Mouse (Mus musculus): ENCODE results near the gene Afp. TPM values are rescaled to one million over a fixed set of nuclear protein-coding genes. Genes with fewer than 3 reads are reported as not detected.

Afp gene
- 1.9 TPM in 2 replicates for polyA plus RNA-seq (2012)

- Histone ChIP-seq H3K4me1 (ENCODE audit: control insufficient read depth) (no peaks in the 10 kb centered on the region), H3K9me3 (ENCODE audit: control insufficient read depth, low read length) (no peaks in the 10 kb centered on the region), H3K36me3 (ENCODE audit: control insufficient read depth) (no peaks in the 10 kb centered on the region), H3K4me3 (replicated peaks) (peak within 1 kb of the TSS; percentile 38), H3K27me3 (ENCODE audit: control insufficient read depth) (no peaks in the 10 kb centered on the region)
- no peak for TF ChIP-seq GATA1 (IDR thresholded peaks at IDR 0.05; ENCODE audit: low read length)
- no peak for TF ChIP-seq TAL1 (IDR thresholded peaks at IDR 0.05; ENCODE audit: low read length)
Observed at GRCm38 (mm10) chr5:90490518-90490917, at the start of gene Afp. Gene Afp (plus strand): TSS chr5:90490737.

DNA sequence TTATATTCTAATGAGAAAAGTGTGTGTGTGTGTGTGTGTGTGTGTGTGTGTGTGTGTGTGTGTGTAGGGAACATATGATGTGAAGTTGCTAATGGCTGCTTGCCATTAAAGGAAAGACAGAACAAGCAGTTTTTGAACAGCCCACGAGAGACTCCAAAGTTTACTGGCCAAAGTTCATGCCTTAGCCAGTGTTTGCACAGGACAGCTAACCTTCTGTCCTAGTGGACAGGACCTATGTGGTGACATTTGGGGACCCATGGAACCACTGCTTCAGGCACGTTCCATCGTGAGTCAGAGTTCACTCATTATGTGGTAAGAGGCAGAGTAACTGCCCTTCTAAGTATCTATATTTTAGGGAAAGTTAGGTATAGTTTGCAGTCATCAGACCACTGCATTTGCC, 43.0 kb upstream of the Afp start:
- H3K36me3 ChIP-seq (ENCODE audit: control insufficient read depth), result no peaks in the 10 kb centered on the region
- H3K4me1 ChIP-seq (ENCODE audit: control insufficient read depth), result no peaks in the 10 kb centered on the region
- no peak overlapping the region for H3K4me3 ChIP-seq (replicated peaks)
- H3K9me3 ChIP-seq (ENCODE audit: control insufficient read depth, low read length), result no peaks in the 10 kb centered on the region
- H3K27me3 ChIP-seq (ENCODE audit: control insufficient read depth), result no peaks in the 10 kb centered on the region
- TF ChIP-seq GATA1 (IDR thresholded peaks at IDR 0.05; ENCODE audit: low read length) (no peak), TAL1 (IDR thresholded peaks at IDR 0.05; ENCODE audit: low read length) (no peak)

- Histone ChIP-seq H3K4me1 (ENCODE audit: control insufficient read depth) (no peaks in the 10 kb centered on the region), H3K27me3 (ENCODE audit: control insufficient read depth) (no peaks in the 10 kb centered on the region), H3K36me3 (ENCODE audit: control insufficient read depth) (no peaks in the 10 kb centered on the region), H3K9me3 (ENCODE audit: control insufficient read depth, low read length) (no peaks in the 10 kb centered on the region), H3K4me3 (replicated peaks) (no peak overlapping the region)
- TF ChIP-seq GATA1 (IDR thresholded peaks at IDR 0.05; ENCODE audit: low read length), result no peak
- TF ChIP-seq TAL1 (IDR thresholded peaks at IDR 0.05; ENCODE audit: low read length), result no peak
Observed at GRCm38 (mm10) chr5:90449961-90450360, 40.6 kb upstream of the Afp start.

- Histone ChIP-seq H3K9me3 (ENCODE audit: control insufficient read depth, low read length) (no peaks in the 10 kb centered on the region), H3K36me3 (ENCODE audit: control insufficient read depth) (no peaks in the 10 kb centered on the region), H3K4me1 (ENCODE audit: control insufficient read depth) (no peaks in the 10 kb centered on the region), H3K27me3 (ENCODE audit: control insufficient read depth) (no peaks in the 10 kb centered on the region), H3K4me3 (replicated peaks) (no peak overlapping the region)
- TF ChIP-seq TAL1 (IDR thresholded peaks at IDR 0.05; ENCODE audit: low read length) (no peak), GATA1 (IDR thresholded peaks at IDR 0.05; ENCODE audit: low read length) (no peak)
Observed at GRCm38 (mm10) chr5:90452711-90453110, 37.8 kb upstream of the Afp start.

DNA sequence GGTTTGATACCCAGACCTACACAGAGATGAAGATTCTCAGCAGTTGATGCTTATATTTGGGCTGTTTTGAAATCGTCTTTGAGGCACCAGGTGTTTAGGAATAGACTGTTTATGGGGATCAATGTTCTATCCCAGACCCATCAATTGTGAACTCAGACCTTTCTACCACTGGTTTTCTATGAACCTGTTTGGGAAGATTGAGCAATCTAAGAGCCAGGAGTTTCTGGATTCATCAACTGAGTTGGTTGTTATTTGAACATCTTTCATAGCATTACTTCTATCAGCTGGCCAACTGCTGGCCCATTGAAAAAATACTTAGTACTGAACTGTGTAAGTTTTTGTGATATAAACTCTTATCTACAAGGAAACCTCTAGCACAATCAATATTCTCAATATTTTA, 33.3 kb upstream of the Afp start:
- Histone ChIP-seq H3K36me3 (ENCODE audit: control insufficient read depth) (no peaks in the 10 kb centered on the region), H3K9me3 (ENCODE audit: control insufficient read depth, low read length) (no peaks in the 10 kb centered on the region), H3K27me3 (ENCODE audit: control insufficient read depth) (no peaks in the 10 kb centered on the region), H3K4me1 (ENCODE audit: control insufficient read depth) (no peaks in the 10 kb centered on the region), H3K4me3 (replicated peaks) (no peak overlapping the region)
- TF ChIP-seq GATA1 (IDR thresholded peaks at IDR 0.05; ENCODE audit: low read length) (no peak), TAL1 (IDR thresholded peaks at IDR 0.05; ENCODE audit: low read length) (no peak)

DNA sequence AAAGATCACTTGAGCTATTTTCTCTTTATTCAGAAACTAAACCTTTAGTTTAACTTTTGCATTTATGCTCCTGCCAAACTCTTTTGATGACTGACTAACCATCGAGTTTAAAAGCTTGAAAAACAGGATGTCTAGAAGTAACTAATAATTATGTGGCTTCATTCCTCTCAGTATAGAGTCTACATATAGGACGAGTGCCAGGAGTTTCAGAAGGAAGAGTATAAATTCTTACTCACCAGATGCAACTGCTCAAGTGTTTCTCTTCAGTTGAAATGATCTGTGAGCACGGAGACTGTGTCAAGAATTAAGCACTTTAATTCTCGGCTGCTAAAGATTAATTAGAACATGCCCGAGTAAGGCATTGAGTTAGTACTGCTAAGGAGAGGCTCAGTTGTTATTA, 31.8 kb upstream of the Afp start:
- Histone ChIP-seq H3K9me3 (ENCODE audit: control insufficient read depth, low read length) (no peaks in the 10 kb centered on the region), H3K4me3 (replicated peaks) (no peak overlapping the region), H3K4me1 (ENCODE audit: control insufficient read depth) (no peaks in the 10 kb centered on the region), H3K27me3 (ENCODE audit: control insufficient read depth) (no peaks in the 10 kb centered on the region), H3K36me3 (ENCODE audit: control insufficient read depth) (no peaks in the 10 kb centered on the region)
- no peak for TF ChIP-seq GATA1 (IDR thresholded peaks at IDR 0.05; ENCODE audit: low read length)
- no peak for TF ChIP-seq TAL1 (IDR thresholded peaks at IDR 0.05; ENCODE audit: low read length)

DNA sequence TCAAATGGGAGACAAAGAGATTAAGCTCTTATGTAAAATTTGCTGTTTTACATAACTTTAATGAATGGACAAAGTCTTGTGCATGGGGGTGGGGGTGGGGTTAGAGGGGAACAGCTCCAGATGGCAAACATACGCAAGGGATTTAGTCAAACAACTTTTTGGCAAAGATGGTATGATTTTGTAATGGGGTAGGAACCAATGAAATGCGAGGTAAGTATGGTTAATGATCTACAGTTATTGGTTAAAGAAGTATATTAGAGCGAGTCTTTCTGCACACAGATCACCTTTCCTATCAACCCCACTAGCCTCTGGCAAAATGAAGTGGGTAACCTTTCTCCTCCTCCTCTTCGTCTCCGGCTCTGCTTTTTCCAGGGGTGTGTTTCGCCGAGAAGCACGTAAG, 29.9 kb upstream of the Afp start, which contains the start of gene Alb:
Alb (plus strand) TSS at position 279 of the 400 bp plus-strand sequence.
- no peaks in the 10 kb centered on the region for H3K4me1 ChIP-seq (ENCODE audit: control insufficient read depth)
- no peaks in the 10 kb centered on the region for H3K36me3 ChIP-seq (ENCODE audit: control insufficient read depth)
- H3K9me3 ChIP-seq (ENCODE audit: control insufficient read depth, low read length), result no peaks in the 10 kb centered on the region
- no peak for TF ChIP-seq GATA1 (IDR thresholded peaks at IDR 0.05; ENCODE audit: low read length)
- no peak for TF ChIP-seq TAL1 (IDR thresholded peaks at IDR 0.05; ENCODE audit: low read length)
- H3K27me3 ChIP-seq (ENCODE audit: control insufficient read depth), result no peaks in the 10 kb centered on the region
- H3K4me3 ChIP-seq (replicated peaks), result peak within 1 kb of the TSS; percentile 35

DNA sequence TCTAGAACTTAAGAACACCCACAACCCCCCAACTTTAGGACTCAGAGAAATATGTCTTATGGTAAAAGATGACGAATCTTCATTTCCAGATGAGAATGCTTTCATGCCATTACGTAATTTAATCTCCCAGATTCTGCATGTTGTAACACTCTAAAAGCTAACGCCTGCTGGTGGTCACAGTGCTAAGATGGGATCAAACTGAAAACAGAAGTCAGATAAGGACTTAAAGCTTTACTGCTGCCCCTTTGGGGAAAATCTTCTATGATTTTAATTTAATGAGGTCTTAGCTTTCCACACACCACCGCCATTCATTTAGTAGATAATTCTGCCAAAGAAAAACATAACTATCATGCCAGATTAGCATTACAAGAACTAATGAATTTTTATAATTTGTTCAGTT, 23.7 kb upstream of the Afp start:
- Histone ChIP-seq H3K4me1 (ENCODE audit: control insufficient read depth) (no peaks in the 10 kb centered on the region), H3K9me3 (ENCODE audit: control insufficient read depth, low read length) (no peaks in the 10 kb centered on the region), H3K27me3 (ENCODE audit: control insufficient read depth) (no peaks in the 10 kb centered on the region), H3K36me3 (ENCODE audit: control insufficient read depth) (no peaks in the 10 kb centered on the region), H3K4me3 (replicated peaks) (no peak overlapping the region)
- TF ChIP-seq GATA1 (IDR thresholded peaks at IDR 0.05; ENCODE audit: low read length) (no peak), TAL1 (IDR thresholded peaks at IDR 0.05; ENCODE audit: low read length) (no peak)

DNA sequence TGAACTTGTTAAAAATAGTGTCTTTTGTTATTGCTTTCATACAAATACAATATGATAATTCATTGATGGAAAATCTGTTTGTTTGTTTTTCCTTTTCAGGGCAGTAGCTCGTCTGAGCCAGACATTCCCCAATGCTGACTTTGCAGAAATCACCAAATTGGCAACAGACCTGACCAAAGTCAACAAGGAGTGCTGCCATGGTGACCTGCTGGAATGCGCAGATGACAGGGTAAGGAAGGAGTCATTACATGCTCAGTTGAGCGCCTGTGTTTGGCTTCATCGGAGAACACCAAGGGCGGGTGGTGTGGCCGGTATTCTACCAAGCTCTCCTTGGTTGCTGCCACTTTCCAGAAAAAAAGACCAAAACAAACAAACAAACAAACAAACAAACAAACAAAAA, 23.3 kb upstream of the Afp start:
- Histone ChIP-seq H3K36me3 (ENCODE audit: control insufficient read depth) (no peaks in the 10 kb centered on the region), H3K4me3 (replicated peaks) (no peak overlapping the region), H3K4me1 (ENCODE audit: control insufficient read depth) (no peaks in the 10 kb centered on the region), H3K27me3 (ENCODE audit: control insufficient read depth) (no peaks in the 10 kb centered on the region), H3K9me3 (ENCODE audit: control insufficient read depth, low read length) (no peaks in the 10 kb centered on the region)
- TF ChIP-seq TAL1 (IDR thresholded peaks at IDR 0.05; ENCODE audit: low read length), result no peak
- no peak for TF ChIP-seq GATA1 (IDR thresholded peaks at IDR 0.05; ENCODE audit: low read length)

DNA sequence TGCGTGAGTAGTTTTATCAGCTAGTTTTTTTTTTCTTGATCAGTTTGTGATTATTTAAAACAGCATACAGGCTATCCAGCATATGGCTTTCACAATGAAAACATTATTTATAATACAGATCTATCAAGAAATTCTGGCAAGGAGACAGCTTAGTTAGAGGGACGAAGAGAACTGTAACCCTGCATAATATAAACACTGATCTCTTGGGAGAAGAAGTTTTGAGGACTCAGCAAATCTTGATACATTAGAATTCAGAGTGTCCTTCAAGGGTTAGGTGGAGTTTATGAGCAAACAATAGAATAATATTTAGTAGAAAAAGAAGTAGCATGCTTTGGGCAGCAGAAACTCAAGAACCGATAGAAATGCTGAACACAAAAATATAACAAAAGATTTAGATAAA, 19.7 kb upstream of the Afp start:
- TF ChIP-seq GATA1 (IDR thresholded peaks at IDR 0.05; ENCODE audit: low read length) (no peak), TAL1 (IDR thresholded peaks at IDR 0.05; ENCODE audit: low read length) (no peak)
- H3K9me3 ChIP-seq (ENCODE audit: control insufficient read depth, low read length), result no peaks in the 10 kb centered on the region
- H3K4me3 ChIP-seq (replicated peaks), result no peak overlapping the region
- H3K4me1 ChIP-seq (ENCODE audit: control insufficient read depth), result no peaks in the 10 kb centered on the region
- H3K27me3 ChIP-seq (ENCODE audit: control insufficient read depth), result no peaks in the 10 kb centered on the region
- H3K36me3 ChIP-seq (ENCODE audit: control insufficient read depth), result no peaks in the 10 kb centered on the region

Data from erythroblast, embryonic 14.5 days (primary cell).